Mouse (Mus musculus): Measurements from ENCODE around the gene Mnt. TPM values are rescaled to one million over a fixed set of nuclear protein-coding genes. Genes with fewer than 3 reads are reported as not detected.
"Not testable (repeated sequence)": the region's sequence is repeated elsewhere in the genome, so short reads cannot be mapped to it uniquely, and the experiment has no call there.

Mnt gene
- 4.8 and 5.0 TPM in 2 replicates for polyA plus RNA-seq (2014; fragmentation: Nextera tagmentation; extraction: Ambion mirVana)

DNA sequence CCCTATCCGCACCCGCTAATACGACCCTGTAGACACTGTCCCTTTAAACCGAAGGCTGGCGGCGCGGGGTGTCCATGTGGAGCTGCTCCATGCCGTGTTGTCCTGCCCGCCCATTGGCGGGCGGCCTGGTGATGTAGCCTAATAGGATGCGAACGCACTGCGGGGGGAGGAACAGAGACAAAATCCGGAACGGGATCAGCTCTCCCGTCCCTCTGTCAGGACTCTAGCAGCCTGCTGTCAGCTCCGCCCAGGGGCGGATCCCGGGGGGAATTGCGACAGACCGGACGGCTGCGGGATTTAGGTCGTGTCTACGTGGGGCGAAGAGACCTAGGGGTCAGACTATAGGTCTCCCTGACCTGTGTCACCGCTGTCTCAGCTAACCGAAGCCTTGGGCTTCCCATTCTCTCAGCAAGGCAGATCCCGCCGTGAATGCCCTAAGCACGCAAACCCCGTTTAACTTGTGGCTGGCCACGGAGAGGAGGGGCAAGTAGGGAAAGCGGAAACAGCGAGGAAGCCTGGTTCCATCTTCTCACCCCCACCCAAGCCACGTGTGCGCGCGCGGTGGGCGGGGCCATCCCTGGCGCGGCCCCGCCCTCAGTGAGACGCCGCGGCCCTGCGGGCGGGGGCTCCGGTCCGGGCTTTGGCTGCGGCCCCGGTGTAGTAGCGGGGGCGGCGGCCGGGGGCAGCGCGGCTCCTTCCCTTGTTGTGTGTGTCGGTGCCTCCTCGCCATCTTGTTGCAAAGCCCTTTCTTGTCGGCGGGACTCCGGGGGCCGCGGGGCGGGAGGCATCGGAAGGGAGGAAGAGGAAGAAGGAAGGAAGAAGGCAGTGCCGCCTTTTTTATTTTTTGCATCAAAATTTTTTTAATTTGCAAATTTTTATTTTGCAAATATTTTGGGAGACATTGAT is at the start of gene Mnt:
Mnt (plus strand) TSS at position 665 of the 906 bp plus-strand sequence.
- Histone ChIP-seq H3K4me1 (replicated peaks; ENCODE audit: control insufficient read depth, insufficient read depth, low read length) (peaks cover 13% of the 10 kb centered on the region), H3K36me3 (ENCODE audit: control insufficient read depth, insufficient read depth, low read length) (no peaks in the 10 kb centered on the region), H3K27me3 (ENCODE audit: control insufficient read depth, insufficient read depth, low read length) (no peaks in the 10 kb centered on the region), H3K27ac (ENCODE audit: low read depth, low read length) (peak within 1 kb of the TSS; percentile 89), H3K4me2 (replicated peaks; ENCODE audit: low read depth, low read length) (peak within 1 kb of the TSS; percentile 58), H3K9me3 (ENCODE audit: control insufficient read depth, low read length) (no peaks in the 10 kb centered on the region), H3K9ac (ENCODE audit: low read depth, low read length) (peak within 1 kb of the TSS; percentile 72), H3K4me3 (ENCODE audit: low read depth, low read length) (peak within 1 kb of the TSS; percentile 74)
- ATAC-seq (ENCODE audit: low FRiP score) (peak; percentile 93), DNase-seq (ENCODE audit: low spot score) (peak; percentile 97)
- under 1% methylated on average over 69 of the region's 70 CpGs for WGBS

DNA sequence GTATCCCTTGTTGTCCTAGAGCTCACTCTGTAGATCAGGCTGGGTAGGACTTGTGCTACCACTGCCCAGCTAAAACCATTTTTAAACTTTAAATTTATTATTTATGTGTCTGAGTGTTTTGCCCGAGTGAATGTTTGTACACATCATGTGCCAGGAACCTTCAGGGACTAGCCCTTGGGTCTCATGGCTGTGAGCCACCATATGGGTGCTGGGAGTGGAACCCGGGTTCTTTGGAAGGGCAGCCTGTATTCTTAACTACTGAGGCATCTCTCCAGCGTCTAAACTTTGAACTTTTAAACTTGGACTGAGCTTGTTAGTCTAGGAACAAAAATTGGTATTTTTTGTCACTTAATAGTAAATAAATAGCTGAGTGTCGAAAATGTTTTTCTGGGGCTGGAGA is 37.8 kb upstream of the Mnt start:
- Histone ChIP-seq H3K9me3 (ENCODE audit: control insufficient read depth, low read length) (no peaks in the 10 kb centered on the region), H3K36me3 (ENCODE audit: control insufficient read depth, insufficient read depth, low read length) (peaks cover 9% of the 10 kb centered on the region), H3K27ac (ENCODE audit: low read depth, low read length) (no peak overlapping the region), H3K4me2 (replicated peaks; ENCODE audit: low read depth, low read length) (no peak overlapping the region), H3K4me1 (replicated peaks; ENCODE audit: control insufficient read depth, insufficient read depth, low read length) (no peaks in the 10 kb centered on the region), H3K4me3 (ENCODE audit: low read depth, low read length) (no peak overlapping the region), H3K9ac (ENCODE audit: low read depth, low read length) (no peak overlapping the region), H3K27me3 (ENCODE audit: control insufficient read depth, insufficient read depth, low read length) (no peaks in the 10 kb centered on the region)
- DNase-seq (ENCODE audit: low spot score) (no peak), ATAC-seq (ENCODE audit: low FRiP score) (no peak)
- WGBS: 95% methylated on average over 4 of the region's 4 CpGs

DNA sequence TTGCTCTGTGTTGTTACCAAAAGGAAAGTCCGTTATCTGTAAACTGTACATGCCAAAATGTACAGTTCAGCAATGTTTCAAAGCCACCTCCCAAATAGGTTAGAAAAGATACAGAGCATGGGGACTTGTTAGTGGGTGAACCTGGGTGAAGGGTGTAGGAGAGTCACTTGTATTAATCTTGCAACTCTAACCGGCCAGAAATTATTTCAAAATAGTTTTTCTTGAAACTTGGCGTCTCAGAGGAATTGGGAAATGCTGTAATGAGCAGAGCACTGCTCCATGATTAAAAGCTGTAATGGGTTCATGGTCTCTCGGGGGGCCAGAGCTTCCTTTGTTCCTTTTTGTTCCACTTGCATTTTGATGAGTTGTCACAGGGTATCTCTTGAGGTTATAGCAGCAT is 30.1 kb upstream of the Mnt start:
- 85% methylated on average over 4 of the region's 4 CpGs for WGBS
- no peaks in the 10 kb centered on the region for H3K9me3 ChIP-seq (ENCODE audit: control insufficient read depth, low read length)
- peaks cover 4% of the 10 kb centered on the region; the same call in 1 of the 2 replicates for H3K36me3 ChIP-seq (ENCODE audit: control insufficient read depth, insufficient read depth, low read length)
- H3K27ac ChIP-seq (ENCODE audit: low read depth, low read length): no peak overlapping the region
- H3K27me3 ChIP-seq (ENCODE audit: control insufficient read depth, insufficient read depth, low read length): no peaks in the 10 kb centered on the region
- DNase-seq (ENCODE audit: low spot score): no peak
- no peak for ATAC-seq (ENCODE audit: low FRiP score)
- H3K9ac ChIP-seq (ENCODE audit: low read depth, low read length): no peak overlapping the region
- no peak overlapping the region for H3K4me3 ChIP-seq (ENCODE audit: low read depth, low read length)
- H3K4me2 ChIP-seq (replicated peaks; ENCODE audit: low read depth, low read length): no peak overlapping the region
- no peaks in the 10 kb centered on the region for H3K4me1 ChIP-seq (replicated peaks; ENCODE audit: control insufficient read depth, insufficient read depth, low read length)

DNA sequence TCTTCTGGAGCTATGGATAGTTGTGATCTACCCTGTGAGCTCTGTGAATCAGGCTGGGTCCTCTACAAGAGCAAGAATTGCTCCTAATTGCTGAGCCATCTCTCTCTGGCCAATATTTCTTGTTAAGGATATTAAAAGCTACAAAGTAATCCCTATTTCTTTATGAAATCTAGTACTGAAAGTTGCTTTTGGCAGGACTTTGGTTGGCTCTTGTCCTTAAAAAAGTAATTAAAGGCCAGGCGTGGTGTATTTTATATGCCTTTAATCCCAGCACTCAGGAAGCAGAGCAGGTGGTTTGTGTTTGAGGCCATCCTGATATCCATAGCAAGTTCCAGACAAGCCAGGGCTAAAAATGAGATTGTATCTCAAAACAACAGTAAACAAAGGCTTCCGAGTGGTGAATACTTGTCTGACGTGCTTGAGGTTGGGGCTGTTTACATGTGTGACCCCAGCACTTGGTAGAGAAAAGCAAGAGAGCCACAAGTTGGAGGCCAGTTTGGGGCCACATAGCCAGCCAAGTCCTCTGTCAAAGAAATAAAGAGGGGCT is 26.6 kb upstream of the Mnt start:
- Histone ChIP-seq H3K4me1 (replicated peaks; ENCODE audit: control insufficient read depth, insufficient read depth, low read length) (no peaks in the 10 kb centered on the region), H3K9ac (ENCODE audit: low read depth, low read length) (no peak overlapping the region), H3K9me3 (ENCODE audit: control insufficient read depth, low read length) (no peaks in the 10 kb centered on the region), H3K36me3 (ENCODE audit: control insufficient read depth, insufficient read depth, low read length) (peaks cover 5% of the 10 kb centered on the region; the same call in 1 of the 2 replicates), H3K4me3 (ENCODE audit: low read depth, low read length) (no peak overlapping the region), H3K4me2 (replicated peaks; ENCODE audit: low read depth, low read length) (no peak overlapping the region), H3K27ac (ENCODE audit: low read depth, low read length) (no peak overlapping the region), H3K27me3 (ENCODE audit: control insufficient read depth, insufficient read depth, low read length) (no peaks in the 10 kb centered on the region)
- DNase-seq (ENCODE audit: low spot score) (no peak), ATAC-seq (ENCODE audit: low FRiP score) (no peak)
- 97% methylated on average over 3 of the region's 3 CpGs for WGBS

DNA sequence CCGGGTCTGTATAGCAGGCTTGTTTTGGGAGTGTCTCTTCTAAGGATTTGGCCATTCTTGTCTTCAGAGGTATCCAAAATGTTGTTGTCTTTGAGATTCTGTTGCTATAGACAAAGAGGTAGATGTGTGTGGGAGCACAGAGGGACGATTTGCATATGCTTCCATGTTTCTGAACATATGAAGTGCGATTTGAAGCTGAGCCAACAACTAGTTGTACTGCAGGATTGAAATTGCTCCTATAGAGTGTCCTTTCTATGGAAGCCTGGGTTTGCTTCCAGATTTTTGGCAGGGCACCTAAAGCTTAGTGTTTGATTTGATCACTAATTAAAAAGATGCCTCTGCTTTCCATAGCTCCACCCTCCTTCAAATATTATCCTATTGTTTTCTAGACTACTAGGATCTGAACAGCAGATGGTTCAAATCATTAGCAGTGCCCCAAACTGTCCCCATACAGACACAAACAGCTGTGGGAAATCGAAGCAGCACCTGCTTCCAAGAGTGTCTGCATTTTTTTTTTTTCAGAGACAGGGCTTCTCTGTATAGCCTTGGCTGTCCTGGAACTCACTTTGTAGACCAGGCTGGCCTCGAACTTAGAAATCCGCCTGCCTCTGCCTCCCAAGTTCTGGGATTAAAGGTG is 23.4 kb upstream of the Mnt start:
- Histone ChIP-seq H3K27me3 (ENCODE audit: control insufficient read depth, insufficient read depth, low read length) (no peaks in the 10 kb centered on the region), H3K9me3 (ENCODE audit: control insufficient read depth, low read length) (no peaks in the 10 kb centered on the region), H3K4me2 (replicated peaks; ENCODE audit: low read depth, low read length) (no peak overlapping the region), H3K4me1 (replicated peaks; ENCODE audit: control insufficient read depth, insufficient read depth, low read length) (no peaks in the 10 kb centered on the region), H3K4me3 (ENCODE audit: low read depth, low read length) (no peak overlapping the region), H3K27ac (ENCODE audit: low read depth, low read length) (no peak overlapping the region), H3K9ac (ENCODE audit: low read depth, low read length) (no peak overlapping the region), H3K36me3 (ENCODE audit: control insufficient read depth, insufficient read depth, low read length) (peaks cover 5% of the 10 kb centered on the region; the same call in 1 of the 2 replicates)
- no peak for ATAC-seq (ENCODE audit: low FRiP score)
- DNase-seq (ENCODE audit: low spot score): no peak
- 90% methylated on average over 6 of the region's 6 CpGs for WGBS

DNA sequence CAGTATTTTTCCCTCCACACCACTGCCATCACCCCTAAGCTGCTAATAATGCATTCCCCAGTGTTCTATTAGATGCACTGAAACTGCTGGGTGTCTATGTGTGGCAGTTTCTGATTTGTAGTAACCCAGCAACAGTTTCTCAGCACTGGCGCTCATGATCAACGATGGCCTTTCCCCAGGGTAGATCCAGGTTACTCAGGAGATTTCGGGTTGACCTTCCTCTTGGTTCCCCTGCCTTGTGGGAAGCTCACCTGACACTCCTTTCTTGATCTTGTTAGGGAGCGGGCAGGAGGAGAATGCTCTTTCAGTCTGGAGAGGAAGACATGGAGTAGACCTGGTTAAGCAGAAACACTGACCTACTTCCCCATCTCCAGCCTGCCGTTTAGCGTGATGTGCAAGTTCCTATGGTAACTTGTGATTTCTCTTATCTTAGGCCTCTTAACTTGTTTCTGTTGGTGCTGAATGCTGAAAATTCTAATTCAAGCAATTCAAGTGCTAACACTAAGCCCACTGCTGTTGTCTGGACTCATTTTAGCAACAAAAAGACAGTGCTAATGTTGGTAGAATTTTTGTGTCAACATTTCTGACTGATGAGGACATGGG is 22.4 kb upstream of the Mnt start:
- no peaks in the 10 kb centered on the region for H3K9me3 ChIP-seq (ENCODE audit: control insufficient read depth, low read length)
- DNase-seq (ENCODE audit: low spot score) (no peak), ATAC-seq (ENCODE audit: low FRiP score) (no peak)
- no peak overlapping the region for H3K27ac ChIP-seq (ENCODE audit: low read depth, low read length)
- no peak overlapping the region for H3K4me3 ChIP-seq (ENCODE audit: low read depth, low read length)
- H3K27me3 ChIP-seq (ENCODE audit: control insufficient read depth, insufficient read depth, low read length): no peaks in the 10 kb centered on the region
- no peak overlapping the region for H3K9ac ChIP-seq (ENCODE audit: low read depth, low read length)
- 93% methylated on average over 6 of the region's 6 CpGs for WGBS
- H3K36me3 ChIP-seq (ENCODE audit: control insufficient read depth, insufficient read depth, low read length): peaks cover 5% of the 10 kb centered on the region; the same call in 1 of the 2 replicates
- no peaks in the 10 kb centered on the region for H3K4me1 ChIP-seq (replicated peaks; ENCODE audit: control insufficient read depth, insufficient read depth, low read length)
- no peak overlapping the region for H3K4me2 ChIP-seq (replicated peaks; ENCODE audit: low read depth, low read length)

DNA sequence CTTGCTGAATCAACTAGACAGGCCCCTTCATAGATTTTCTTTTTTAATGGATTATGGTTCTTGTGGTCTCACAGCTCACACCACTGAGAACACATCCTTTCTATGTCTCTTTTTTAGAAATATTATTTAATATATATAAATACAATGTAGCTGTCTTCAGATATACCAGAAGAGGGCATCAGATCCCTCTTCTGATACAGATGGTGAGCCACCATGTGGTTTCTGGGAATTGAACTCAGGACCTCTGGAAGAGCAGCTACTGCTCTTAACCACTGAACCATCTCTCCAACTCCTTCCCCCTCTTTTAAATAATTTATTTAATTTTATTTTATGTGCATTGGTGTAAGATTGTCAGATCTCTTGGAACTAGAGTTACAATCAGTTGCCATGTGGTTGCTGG is 20.6 kb upstream of the Mnt start:
- DNase-seq (ENCODE audit: low spot score): no peak
- H3K27me3 ChIP-seq (ENCODE audit: control insufficient read depth, insufficient read depth, low read length): no peaks in the 10 kb centered on the region
- H3K4me2 ChIP-seq (replicated peaks; ENCODE audit: low read depth, low read length): no peak overlapping the region
- H3K9me3 ChIP-seq (ENCODE audit: control insufficient read depth, low read length): no peaks in the 10 kb centered on the region
- no peak overlapping the region for H3K27ac ChIP-seq (ENCODE audit: low read depth, low read length)
- H3K4me1 ChIP-seq (replicated peaks; ENCODE audit: control insufficient read depth, insufficient read depth, low read length): no peaks in the 10 kb centered on the region
- ATAC-seq (ENCODE audit: low FRiP score): no peak
- H3K36me3 ChIP-seq (ENCODE audit: control insufficient read depth, insufficient read depth, low read length): peaks cover 5% of the 10 kb centered on the region; the same call in 1 of the 2 replicates
- H3K4me3 ChIP-seq (ENCODE audit: low read depth, low read length): no peak overlapping the region
- no peak overlapping the region for H3K9ac ChIP-seq (ENCODE audit: low read depth, low read length)

DNA sequence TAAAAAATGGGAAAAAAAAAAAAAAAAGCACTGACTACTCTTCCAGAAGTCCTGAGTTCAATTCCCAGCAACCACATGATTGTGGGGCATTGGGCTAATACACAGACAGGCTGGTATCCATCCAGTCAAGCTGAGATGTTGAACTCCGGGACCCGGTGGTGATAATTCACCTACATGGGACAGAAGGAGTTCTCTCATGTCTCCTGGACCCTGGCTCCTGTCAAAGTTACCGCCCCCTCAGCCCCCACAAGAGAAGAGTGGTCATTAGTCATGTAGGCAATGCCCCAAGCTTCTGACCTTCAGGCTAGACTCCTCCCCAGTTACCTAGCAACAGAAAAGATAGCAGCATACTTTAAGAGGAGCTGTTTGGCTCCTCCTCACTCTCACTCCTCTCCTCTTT is 19.7 kb upstream of the Mnt start:
- 65% methylated on average over 3 of the region's 3 CpGs for WGBS
- not testable (repeated sequence) for H3K9ac ChIP-seq (ENCODE audit: low read depth, low read length); H3K27me3 ChIP-seq (ENCODE audit: control insufficient read depth, insufficient read depth, low read length); DNase-seq (ENCODE audit: low spot score); H3K9me3 ChIP-seq (ENCODE audit: control insufficient read depth, low read length); H3K4me1 ChIP-seq (replicated peaks; ENCODE audit: control insufficient read depth, insufficient read depth, low read length); H3K27ac ChIP-seq (ENCODE audit: low read depth, low read length); H3K4me2 ChIP-seq (replicated peaks; ENCODE audit: low read depth, low read length); H3K4me3 ChIP-seq (ENCODE audit: low read depth, low read length); H3K36me3 ChIP-seq (ENCODE audit: control insufficient read depth, insufficient read depth, low read length)
- ATAC-seq (ENCODE audit: low FRiP score): peak; percentile 25; the same call in 1 of the 2 replicates

Measured in hindbrain, embryonic 11.5 days (tissue).